ENCODE assay signal across 8 mouse cellular contexts in genomic region chr5:150673153-150673835, GRCm38 (mm10). TPM values are rescaled to one million over a fixed set of nuclear protein-coding genes. Genes with fewer than 3 reads are reported as not detected.
DNase-seq lines count a peak whose midpoint lies in the region; ATAC-seq lines count a peak whose summit lies in the region.

Pds5b (plus strand) TSS chr5:150673739.

- no peaks in the 10 kb centered on the region for H3K27me3 ChIP-seq in hindbrain, embryonic 12.5 days

- peak within 1 kb of the TSS; percentile 63 for H3K4me2 ChIP-seq in hindbrain, embryonic 12.5 days (replicated peaks)

- peak within 1 kb of the TSS; percentile 96 for H3K9ac ChIP-seq in hindbrain, embryonic 12.5 days

- 17% methylated on average over 41 of the region's 49 CpGs for WGBS in hindbrain, embryonic 12.5 days

- H3K4me3 ChIP-seq in hindbrain, embryonic 12.5 days = peak within 1 kb of the TSS; percentile 89

- DNase-seq in NIH3T3 (ENCODE audit: low read depth) = peak; percentile 99
- DNase-seq in cerebellum, postnatal 10 days = peak; percentile 98 to 99
- DNase-seq in frontal cortex, postnatal 10 days (ENCODE audit: low spot score in 2 of 2) = peak; percentile 87 to 93
- peak; percentile 93 to 96 for DNase-seq in layer of hippocampus, postnatal 14 days (ENCODE audit: low spot score in 2 of 2)
- DNase-seq in lung, postnatal 14 days = peak; percentile 95
- peak; percentile 95 for DNase-seq in retina, adult 2 months (ENCODE audit: low read depth, low spot score)
- peak; percentile 93 to 95 for DNase-seq in thymus, postnatal 36 days

- peak within 1 kb of the TSS; percentile 99 for H3K27ac ChIP-seq in hindbrain, embryonic 12.5 days

- peaks cover 16% of the 10 kb centered on the region for H3K4me1 ChIP-seq in hindbrain, embryonic 12.5 days

- H3K36me3 ChIP-seq in hindbrain, embryonic 12.5 days = no peaks in the 10 kb centered on the region

- ATAC-seq in hindbrain, embryonic 12.5 days (ENCODE audit: low FRiP score) = peak; percentile 98

- no peaks in the 10 kb centered on the region for H3K9me3 ChIP-seq in hindbrain, embryonic 12.5 days (replicated peaks)

RNA-seq across cellular contexts. Expression of gene Pds5b, which starts in this region (rescaled TPM):
- polyA plus RNA-seq in hindbrain, embryonic 12.5 days (2016; fragmentation: Nextera tagmentation; extraction: Ambion mirVana) = 38.6 and 44.8 TPM in 2 replicates
- 10 to 100 TPM; 65.9 to 66.5 TPM for total RNA-seq in layer of hippocampus, postnatal 14 days (2021)

Comparison
In these comparisons a context has a peak if more than half of its experiments do, and no peak if none do; other contexts are left out.
1. Peak in every context shown above with its lines: DNase-seq, ATAC-seq, H3K4me3 ChIP-seq and H3K27ac ChIP-seq.